Mouse (Mus musculus) neural tube, embryonic 10.5 days (tissue): Measurements from ENCODE around the gene Skap2.

Experiments used
- DNase-seq: peaks from one replicate; pipeline ENCODE4 v3.0.0-alpha.2; 2017; ENCODE audit warnings: low spot score; ENCODE audit errors: extremely low spot score

The Skap2 gene

GRCm38 (mm10) chr6:51894717-51895116 is 117.6 kb downstream of the Skap2 start:
- DNase-seq = no peak

GRCm38 (mm10) chr6:51890356-51890755 is 122.0 kb downstream of the Skap2 start:
- no peak for DNase-seq

GRCm38 (mm10) chr6:51889824-51890223 is 122.5 kb downstream of the Skap2 start:
- no peak for DNase-seq

GRCm38 (mm10) chr6:51886902-51887431 is 125.4 kb downstream of the Skap2 start:
- DNase-seq = no peak

GRCm38 (mm10) chr6:51882880-51883274 is 129.5 kb downstream of the Skap2 start:
- DNase-seq = no peak

- DNase-seq = no peak
Observed at GRCm38 (mm10) chr6:51882266-51882879, 130.0 kb downstream of the Skap2 start.

- peak; percentile 25 for DNase-seq
Observed at GRCm38 (mm10) chr6:51881181-51881968, 131.0 kb downstream of the Skap2 start.

- DNase-seq = no peak
Observed at GRCm38 (mm10) chr6:51880778-51881177, 131.6 kb downstream of the Skap2 start.

GRCm38 (mm10) chr6:51878551-51878950 is 133.8 kb downstream of the Skap2 start:
- DNase-seq = no peak

GRCm38 (mm10) chr6:51876841-51877553 is 135.4 kb downstream of the Skap2 start:
- no peak for DNase-seq

- peak; percentile 49 for DNase-seq
Observed at GRCm38 (mm10) chr6:51875884-51876626, 136.3 kb downstream of the Skap2 start.

GRCm38 (mm10) chr6:51874035-51874434 is 138.3 kb downstream of the Skap2 start:
- no peak for DNase-seq

- DNase-seq = no peak
Observed at GRCm38 (mm10) chr6:51871135-51871534, 141.2 kb downstream of the Skap2 start.

GRCm38 (mm10) chr6:51870294-51870693 is 142.1 kb downstream of the Skap2 start:
- no peak for DNase-seq

GRCm38 (mm10) chr6:51866596-51866995 is 145.8 kb downstream of the Skap2 start:
- no peak for DNase-seq

GRCm38 (mm10) chr6:51863508-51863907 is 148.8 kb downstream of the Skap2 start:
- DNase-seq = no peak

GRCm38 (mm10) chr6:51860300-51860699 is 152.0 kb downstream of the Skap2 start:
- DNase-seq = no peak

- peak; percentile 96 for DNase-seq
Observed at GRCm38 (mm10) chr6:51857821-51858220, 154.5 kb downstream of the Skap2 start.

- no peak for DNase-seq
Observed at GRCm38 (mm10) chr6:51853291-51853690, 159.1 kb downstream of the Skap2 start.

GRCm38 (mm10) chr6:51852643-51853042 is 159.7 kb downstream of the Skap2 start:
- DNase-seq = no peak

- no peak for DNase-seq
Observed at GRCm38 (mm10) chr6:51851544-51851943, 160.8 kb downstream of the Skap2 start.
